Mouse (Mus musculus) kidney, adult 18-20 months (tissue): ENCODE results near the gene Padi1.

Experiments
- DNase-seq: peaks from one replicate; pipeline ENCODE4 v3.0.0; 2021

Gene Padi1

DNA sequence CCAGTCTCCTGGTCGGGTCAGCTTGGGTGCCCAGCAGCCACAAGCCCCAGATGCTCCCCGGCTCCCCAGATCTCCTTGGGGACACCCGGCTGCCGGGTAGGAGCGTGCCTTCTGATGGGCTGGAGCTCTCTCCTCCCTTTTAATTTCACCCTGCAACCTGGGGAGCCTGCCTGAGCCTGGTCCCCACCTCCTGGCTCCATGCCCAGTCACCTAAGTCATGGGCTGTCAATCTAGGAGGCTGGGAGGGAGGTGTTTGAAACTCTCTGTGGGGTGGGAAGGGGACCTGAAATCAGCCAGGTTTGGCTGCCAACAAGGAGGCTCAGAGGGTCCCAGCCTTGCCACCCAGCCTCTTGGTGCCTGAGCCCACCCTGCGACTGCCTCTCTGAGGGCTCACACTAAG is at the start of gene Padi1:
Gene Padi1 (minus strand): TSS at position 113 of the 400 bp plus-strand sequence.
- DNase-seq: no peak

DNA sequence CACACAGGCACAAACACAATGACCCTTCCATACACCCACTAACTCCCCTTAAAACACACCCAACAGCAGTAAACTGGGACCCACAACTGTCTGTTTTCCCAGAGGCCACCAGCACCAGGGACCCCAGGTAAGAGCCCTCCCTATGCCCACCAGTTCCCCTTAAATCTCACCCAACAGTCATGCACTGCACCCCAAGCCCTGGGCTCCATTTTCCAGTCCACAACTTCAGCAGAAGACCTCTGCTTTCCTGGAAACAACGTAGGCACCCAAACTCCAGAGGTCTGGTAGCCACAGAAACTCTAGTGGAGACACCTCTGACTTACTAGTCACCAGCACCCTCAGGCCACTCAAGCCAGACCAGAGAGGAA is 46.6 kb upstream of the Padi1 start:
- no peak for DNase-seq

DNA sequence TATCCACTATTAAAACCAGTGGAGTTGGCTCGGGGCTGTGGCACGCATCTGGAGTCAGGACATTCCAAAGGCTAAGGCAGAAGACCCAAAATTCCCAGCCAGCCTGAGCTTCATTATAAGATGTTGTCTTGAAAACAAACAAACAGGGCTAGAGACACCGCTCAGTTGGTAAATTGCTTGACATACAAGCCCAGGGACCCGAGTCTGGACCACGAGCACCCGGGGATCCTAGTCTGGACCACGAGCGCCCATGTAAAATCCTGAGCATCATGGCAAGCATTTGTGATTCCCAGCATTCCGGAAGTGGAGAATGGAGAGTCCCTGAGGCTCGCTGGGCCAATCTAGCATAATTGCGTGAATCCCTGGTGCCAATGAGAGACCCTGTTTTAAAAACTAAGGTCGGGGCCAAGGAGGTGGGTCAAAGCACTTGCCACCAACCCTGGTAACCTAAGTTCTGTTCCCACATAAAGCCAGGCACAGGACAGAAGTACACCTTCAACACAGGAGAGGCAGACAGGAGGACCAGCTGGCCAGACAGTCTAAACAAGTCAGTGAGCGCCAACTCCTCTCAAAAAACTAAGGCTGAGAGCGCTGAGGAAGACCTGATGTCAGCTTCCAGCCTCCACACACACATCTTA is 46.1 kb upstream of the Padi1 start:
- no peak for DNase-seq

DNA sequence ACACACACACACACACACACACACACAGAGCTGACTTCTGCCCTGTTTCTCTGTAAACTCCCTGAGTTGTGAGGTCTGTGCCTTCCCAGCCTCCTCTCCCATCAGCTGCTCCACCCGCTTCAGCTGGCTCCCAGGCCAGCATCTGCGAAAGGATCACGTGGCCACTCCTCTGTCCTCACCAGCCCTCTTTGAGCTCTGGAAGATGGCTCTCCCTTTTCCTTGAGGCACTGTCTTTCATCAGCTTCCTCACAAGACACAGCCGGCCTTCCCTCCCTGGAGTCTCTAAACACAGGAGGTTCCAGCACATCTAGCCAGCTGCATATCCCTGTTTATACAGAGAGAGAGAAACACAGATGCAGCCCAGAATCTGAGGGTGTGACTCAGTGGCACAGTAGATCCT is 38.3 kb upstream of the Padi1 start:
- DNase-seq: no peak

DNA sequence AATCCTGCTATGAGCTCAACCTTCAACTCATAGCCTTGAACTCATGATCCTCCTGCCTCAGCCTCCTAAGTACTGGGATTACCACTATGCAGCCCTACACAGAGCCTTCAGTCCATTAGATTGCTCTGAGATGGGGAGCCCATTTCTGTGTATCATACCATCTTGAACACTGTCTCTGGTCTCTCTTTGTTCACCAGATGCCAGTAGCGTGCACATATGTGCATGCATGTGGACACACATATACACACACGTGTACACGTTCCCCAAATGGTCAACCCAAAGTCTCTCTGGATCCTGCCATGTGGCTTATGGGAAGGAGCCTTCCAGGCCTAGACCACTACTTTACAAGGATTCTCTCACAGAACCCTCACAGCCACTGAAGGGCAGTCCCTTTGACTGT is 37.4 kb upstream of the Padi1 start:
- no peak for DNase-seq

DNA sequence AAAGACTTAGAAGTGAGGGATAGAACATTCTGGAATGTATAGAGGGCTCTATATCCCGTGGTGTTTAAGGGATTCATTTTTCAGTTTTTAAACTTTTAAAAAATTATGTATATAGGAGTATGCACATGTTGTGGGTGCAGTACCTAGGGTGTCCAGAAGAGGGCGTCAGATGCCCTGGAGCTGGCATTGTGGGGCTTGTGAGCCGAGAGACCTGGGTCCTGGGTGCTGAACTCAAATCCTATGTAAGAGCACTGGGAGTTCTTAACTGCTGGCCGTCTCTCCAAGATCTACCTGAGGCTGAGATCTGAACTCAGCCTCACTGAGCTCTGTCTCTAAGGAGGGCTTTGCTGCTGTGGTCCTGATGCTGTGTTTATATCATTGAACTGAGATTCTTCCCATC is 36.8 kb upstream of the Padi1 start:
- no peak for DNase-seq

DNA sequence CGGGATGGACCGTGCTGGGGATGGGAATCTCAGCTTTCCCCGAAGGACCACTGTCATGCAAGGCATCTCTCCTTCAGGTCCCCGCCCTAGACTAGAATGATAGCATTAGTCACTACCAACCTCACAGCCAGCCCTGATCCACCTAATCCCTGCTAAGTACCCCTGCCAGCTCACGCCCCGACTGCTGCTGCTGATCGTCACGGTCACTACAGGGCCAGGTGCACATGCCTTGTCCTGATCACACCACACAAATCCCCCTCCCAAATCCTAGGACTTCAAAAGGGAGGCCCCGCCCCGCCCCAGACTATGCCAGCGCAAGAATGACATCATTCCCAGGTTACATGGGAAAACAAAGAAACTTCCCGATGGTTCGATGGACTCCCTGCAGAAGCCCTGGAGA is 36.2 kb upstream of the Padi1 start:
- DNase-seq: no peak

DNA sequence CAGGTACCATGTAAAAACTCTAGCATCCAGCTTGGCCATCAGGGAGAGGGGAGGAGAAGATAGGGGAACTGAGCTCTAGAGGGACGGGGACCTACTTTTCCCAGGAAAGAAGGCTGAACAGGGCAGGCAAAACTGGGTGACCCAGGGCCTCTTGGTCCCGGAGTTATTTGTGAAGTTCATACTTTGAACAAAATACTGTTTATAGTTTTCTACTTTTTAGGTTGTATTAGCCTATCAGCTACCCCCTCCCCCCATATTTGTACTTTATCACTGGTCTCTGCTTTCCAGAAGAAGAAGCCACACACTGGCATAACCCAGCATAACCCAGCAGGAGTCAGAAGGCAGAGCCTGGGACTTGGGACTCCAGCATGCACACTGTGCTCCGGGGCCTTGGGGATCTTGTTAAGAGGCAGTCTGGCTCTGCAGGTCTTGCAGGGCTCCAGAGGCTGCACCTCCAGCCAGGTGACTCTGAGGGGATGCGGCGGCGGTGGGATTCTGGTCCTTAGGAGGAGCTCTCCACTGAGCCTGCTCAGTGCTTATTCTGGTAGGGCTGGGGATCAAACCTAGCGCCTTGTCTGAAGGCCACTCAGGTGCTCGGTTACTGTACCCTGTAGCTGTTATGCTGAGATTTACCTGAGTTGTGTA is 35.6 kb upstream of the Padi1 start:
- no peak for DNase-seq

DNA sequence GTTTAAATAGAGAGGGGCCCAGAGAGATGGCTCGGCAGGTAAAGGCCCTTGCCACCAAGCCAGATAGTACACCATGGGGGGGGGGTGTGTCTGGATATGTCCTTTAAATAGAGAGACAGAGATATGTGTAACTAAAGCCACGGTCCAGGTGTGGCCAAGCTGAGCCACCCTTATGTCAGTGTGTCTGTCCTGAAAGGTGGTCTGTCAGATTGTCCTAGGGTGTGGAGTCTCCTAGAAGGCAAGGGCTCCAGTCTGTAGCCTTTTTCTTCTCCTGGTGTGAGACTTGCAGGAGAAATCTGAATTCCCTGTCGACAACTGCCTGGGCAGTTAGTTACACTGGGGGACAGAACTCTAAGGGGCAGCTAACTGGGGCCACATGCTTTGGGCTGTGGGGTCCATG is 34.6 kb upstream of the Padi1 start:
- no peak for DNase-seq

DNA sequence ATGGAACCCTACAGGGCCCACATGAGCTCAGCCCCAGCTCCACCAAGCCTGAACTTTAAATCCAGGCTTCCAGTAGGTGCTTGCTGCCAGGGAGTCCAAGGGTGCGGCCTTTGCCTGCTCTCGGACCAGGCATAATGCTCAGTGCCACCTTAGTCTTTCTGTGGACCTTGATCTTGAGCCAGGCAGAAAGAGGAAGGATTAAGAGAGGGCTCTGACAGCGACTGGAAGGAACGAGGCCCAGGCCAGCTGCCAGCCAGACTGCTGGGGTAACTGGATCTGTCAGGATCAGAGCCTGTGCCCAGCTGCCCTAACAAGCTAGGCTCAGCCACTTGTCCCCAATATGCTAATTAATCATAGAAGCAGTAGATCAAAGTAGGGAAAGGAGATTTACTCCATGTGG is 34.2 kb upstream of the Padi1 start:
- DNase-seq: peak; percentile 65

DNA sequence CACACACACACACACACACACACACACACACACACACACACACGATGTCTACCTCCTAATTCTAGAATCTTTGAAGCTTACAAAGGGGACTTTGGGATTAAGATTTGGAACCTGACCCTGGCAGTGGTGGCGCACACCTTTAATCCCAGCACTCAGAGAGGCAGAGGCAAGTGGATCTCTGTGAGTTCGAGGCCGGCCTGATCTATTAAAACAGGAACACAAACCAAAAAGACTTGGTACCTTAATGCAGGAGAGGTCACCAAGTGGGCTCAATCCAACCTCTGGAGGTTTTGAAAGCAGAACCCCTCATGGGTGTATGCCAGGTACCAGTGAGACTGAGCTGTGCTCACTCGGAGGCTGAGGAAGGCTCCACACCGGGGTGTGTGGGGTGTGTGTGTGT is 33.5 kb upstream of the Padi1 start:
- no peak for DNase-seq

DNA sequence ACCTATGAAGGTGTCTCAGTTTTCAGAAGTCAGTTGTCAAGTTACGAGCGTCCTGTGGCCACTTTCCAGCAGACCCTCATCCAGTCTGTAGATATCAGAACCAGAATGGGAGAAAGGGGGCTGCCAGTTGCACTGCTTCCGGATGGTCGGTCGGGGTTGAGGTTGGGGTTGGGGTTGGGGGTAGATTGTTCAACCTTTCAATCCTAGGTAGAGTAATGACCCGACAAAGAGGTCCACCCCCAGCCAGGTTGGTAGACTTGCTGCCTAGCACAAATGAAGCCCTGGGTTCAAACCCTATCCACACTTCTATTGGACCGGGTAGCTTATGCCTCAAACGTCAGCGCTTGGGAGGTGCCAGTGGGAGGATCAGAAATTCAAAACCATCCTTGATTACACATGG is 33.1 kb upstream of the Padi1 start:
- no peak for DNase-seq

DNA sequence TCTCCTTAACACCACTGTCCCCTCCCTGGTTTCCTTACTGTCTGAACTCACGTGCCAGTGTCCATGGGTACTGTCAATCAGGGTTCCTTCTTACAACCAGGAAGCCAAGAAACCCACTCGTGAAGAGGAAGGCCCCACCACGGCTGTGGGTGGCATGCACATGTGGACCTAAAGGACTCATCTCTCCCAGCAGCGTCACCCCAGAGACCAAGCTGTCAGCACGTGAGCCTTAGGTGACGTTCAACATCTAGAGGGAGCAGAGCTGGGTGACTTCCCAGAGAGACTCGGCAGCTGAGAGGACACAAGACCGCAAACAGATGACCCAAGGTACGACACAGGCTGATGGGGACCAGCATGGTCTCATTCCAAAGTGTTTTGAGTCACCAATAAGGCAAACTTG is 31.9 kb upstream of the Padi1 start:
- DNase-seq: no peak

DNA sequence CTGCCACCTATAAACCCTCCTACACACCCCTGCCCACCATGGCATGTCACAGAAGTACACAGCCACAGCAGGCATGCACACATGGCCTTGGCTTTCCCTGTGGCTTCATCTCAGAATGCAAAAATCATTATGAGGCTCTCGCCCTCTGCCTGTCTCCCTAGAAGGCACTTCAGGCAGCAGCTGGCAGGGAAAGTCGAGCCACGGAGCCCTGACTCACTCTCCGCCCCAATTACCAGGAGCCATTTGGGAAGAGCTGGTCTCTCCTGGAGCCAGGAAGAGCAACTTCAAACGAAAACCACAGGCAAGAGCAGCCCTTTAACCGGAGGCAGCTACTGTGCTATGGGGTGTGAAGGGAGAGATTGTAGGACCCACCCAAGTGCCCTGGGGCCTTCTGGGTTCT is 31.1 kb upstream of the Padi1 start:
- no peak for DNase-seq

DNA sequence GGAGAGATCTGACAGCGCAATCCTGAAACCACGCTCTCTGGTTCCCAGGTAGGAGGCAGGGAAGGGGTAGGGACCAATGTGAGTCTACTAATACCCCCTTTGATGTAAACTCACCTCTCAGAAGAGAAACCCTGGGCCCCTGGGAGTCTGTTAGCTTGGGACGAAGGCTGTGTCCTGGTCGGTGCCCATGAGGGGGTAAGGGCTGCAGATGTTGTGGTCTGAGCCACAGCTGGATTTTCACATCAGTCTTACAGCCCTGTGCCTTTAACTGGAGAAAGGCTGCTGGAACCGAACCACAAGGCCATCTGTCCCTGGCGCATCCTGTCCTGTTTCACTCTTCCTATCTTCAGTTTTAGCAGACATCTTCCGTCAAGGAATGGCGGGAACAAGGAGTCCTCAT is 30.6 kb upstream of the Padi1 start:
- DNase-seq: no peak

DNA sequence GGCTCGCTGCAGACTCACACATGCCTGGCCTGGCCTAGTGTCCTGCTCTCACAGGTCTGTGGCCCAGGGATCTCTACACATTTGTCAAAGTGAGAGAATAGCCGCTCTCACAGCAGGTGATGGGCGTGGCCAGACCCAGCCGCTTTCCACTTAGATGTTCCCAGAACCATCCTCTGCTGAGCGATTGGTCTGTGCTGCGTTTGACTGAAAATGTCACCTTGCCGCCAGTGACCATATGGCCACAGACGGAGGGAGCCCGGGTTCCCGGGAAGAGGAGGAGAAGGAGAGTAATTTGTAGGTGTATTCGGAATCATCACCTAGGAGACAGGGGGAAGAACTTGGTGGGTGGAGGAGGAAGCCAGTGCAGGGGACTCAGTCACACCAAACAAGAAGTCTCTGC is 27.4 kb upstream of the Padi1 start:
- no peak for DNase-seq

DNA sequence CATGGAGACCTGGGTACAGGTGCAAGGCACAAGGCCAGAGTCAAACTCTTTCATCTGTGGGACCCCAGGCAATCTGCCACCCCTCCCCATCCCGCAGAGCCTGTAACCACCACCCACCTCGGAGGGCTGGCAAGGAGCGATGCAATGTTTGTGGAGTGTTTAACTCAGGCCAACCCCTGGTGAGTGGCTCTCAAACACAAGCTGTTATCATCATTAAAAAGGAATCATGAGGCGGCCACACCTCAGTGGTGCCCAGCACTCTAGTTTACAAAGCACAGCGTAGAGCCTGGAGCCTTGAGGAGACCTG is 27.1 kb upstream of the Padi1 start:
- no peak for DNase-seq

DNA sequence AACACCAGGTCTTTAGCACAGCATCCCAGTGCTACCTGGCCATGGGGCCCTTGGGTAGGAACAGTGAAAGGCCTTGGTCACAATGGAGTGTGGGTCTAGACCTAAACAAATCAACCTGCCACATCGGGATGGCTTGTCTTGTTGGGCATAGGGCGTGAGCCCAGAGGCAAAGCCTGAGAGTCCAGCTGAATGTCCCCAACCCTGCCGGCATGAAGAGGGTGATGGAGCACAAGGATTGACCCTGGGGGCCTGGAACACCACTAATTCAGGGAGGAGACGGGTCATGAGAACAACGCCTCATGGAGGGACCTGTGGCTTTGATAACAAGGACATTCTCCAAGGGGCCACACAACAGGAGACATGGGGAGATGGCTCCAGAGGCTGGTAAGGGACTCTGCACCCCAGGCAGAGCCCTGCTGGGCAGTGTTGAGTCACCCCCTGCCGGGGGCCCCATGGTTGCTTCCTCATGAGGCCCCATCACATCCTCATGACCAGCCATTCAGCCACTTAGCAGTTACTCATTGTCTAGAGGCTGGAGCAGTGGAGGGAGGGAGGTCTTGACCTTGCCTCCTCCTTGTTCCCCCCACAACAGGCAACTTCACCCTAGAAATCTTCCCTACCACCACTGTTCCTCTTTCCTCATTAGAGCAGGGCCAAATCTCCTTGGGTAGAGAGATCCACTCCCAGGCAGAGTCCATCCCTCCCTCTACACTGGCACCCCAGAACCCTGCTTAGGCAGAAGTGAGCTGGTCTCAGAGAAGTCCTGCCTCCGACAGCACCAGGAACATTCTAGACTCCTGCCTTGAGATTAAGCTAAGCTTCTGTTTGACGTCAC is 26.5 kb upstream of the Padi1 start:
- no peak for DNase-seq

DNA sequence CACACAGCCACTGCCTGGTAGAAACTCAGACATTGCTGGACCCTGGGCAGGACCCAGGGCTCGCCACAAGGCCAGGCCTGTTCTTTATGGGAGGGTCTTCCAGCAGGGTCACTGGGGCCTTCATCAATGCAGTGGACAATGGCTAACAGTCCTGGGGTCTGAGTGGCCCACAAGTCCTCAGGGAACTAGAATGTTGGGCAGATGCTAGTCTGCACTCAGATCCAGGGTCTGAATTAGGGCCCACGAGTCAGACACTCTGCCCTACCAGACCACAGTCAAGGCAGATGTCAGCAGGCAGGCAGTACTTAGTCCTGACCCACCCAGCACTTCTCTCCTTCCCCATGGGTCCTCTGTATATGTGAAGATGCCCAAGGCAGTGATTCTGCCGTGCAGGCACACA is 25.8 kb upstream of the Padi1 start:
- no peak for DNase-seq

DNA sequence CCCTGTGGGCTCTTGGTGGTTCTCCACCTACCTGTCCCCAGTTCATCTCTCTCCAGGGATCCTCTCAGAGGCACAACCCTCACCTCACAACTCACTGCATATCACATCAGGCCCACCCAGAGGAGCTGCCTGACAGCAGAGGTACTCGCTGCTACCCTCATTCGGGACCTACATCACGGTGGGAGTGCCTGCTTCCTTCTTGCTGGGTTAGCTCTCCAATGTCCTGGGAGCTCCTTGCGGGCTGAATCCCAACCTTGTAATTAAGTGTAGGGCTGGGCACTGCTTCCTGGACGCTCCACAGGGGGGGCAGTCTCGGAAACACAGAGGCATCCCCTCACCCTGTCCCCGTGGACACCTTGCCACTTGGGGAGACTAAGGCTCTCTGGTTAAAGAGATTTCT is 25.3 kb upstream of the Padi1 start:
- no peak for DNase-seq

DNA sequence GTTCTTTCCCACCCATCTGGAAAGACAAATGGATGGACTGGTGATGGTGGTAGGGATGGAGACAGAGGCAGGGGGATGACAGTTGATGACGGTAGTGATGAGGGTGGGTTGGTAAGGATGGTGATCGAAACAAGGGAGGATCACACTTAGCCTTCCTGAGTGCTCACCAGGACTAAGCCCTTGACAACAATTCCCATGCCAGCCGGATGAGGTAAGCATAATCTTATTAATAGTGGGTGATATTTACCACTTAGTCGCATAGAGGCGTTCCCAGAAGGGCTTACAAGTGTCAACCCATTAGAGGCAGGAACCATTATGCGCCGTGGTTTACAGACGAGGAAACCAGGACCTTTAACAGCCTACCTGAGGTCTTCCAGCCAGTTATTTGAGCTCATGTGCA is 24.4 kb upstream of the Padi1 start:
- DNase-seq: no peak

DNA sequence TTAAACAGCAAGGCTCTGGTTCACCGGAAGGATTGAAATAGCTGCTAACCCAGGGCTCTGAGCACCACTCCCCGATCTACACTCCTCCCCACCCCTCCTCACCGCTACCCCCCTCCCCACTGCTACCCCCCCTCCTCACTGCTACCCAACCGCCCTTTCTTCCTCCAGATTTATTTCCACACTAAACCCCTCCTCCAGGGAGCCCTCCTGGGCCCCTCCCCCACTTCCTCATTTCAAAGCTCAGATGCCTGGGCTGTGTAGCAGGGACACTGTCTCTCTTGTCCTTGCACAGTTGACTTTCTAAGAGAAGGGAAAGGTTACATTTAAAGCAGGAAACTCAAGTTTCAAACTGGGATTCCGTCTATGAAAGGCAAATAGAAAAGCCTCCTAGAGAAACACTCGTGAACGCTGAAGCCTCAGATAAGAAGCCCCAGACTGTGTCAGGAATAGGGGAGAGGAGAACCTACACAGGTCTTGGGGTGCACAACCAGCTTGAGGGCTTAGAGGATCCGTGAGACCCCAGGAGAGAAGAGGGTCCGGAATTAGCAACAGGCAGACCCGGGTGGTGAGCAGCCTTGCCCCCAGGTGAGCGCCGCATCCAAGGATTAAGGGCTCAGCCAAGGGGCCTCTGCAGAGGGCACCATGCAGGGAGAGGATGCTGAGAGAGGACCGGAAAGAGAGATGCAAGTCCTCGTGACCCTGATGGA is 23.1 kb upstream of the Padi1 start:
- DNase-seq: no peak

DNA sequence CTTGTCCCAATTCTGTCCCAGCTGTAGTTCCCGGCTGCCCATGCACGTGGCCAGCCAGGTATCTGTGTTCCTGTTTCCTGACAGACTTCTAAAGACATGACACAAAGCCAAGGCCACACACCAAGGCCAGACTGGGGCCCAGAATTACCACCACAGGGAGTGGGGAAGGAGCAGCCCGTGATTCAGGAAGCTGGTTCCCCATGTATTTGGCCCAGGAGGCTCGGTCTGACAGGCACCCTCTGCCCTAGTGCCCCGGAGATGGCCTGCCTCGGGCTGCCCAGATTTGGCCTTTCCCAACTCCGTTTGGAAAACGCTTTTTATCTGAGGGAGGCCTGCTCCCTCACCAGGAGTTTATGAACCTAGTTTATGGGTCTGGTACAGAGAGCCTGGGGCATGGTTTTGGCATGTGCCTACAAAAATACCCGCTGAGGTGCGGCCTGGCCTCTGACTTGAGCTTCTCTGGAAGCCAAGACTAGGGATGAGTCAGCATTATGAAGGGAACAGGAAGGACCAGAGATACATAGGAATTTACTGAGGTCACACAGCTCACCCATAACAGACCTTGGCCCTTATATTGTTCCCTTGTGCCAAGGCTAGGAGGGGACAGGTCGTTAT is 16.6 kb upstream of the Padi1 start:
- DNase-seq: no peak

DNA sequence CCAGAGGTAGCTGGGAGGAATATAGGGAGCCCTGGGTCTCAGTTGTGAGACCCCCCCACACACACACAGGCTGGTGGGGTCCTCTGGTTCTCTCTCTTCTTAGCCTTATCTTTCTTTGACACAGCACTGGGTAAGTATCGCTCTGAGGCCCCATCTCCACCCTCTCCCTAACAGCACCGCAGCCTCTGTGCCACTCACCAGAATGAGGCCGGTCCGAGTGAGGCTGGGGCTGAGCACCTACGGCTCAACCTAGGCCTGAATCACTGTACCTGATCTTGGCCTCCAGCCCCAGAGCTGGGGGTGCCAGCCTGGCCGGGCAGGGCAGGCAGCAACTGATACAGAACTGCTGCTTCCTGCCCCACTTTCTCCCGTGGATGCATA is 15.2 kb upstream of the Padi1 start:
- no peak for DNase-seq
